In the genomic region with DNA sequence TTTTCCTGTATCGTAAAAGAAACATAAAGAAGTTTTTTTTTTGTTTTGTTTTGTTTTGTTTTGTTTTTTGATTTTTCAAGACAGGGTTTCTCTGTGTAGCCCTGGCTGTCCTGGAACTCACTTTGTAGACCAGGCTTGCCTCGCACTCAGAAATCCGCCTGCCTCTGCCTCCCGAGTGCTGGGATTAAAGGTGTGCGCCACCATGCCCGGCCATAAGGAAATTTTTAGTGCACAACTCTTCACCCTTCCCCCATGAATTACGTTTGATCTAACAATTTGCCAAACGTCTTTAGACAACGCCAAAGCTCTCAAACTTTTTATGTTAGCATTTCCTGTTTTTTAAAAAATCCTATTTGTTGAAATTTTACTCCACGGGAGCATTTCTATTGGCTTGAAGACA, we compare ENCODE assay signal across 1 mouse cellular context.
TF ChIP-seq lines count a peak whose summit lies in the region.

No protein-coding gene starts in this region.

TF ChIP-seq in CH12.LX, 34 proteins besides CTCF, POLR2A, EP300 and RAD21:
- 0 out of 2 replicates have a peak, but pooled peaks have one; percentile 76 for TF ChIP-seq CHD1 (IDR thresholded peaks at IDR 0.05; ENCODE audit: low read depth, low read length)
- 0 out of 2 replicates have a peak, but pooled peaks have one; percentile 33 for TF ChIP-seq ZMIZ1 (IDR thresholded peaks at IDR 0.05; ENCODE audit: low read depth, low read length)
